Mouse (Mus musculus) left cerebral cortex, postnatal 25 days (tissue): ENCODE measurements at regions not wholly inside any gene's neighbourhood (a gene's known extent, or its start where the extent isn't known, plus 50 kb on each side); places are given as distances from the start of the nearest gene placed in this dataset.

Experiments
- DNase-seq, 2 experiments: peaks; one replicate each; pipeline ENCODE4 v3.0.0; 2022; ENCODE audit warnings: low spot score in 2 of 2, mixed read lengths in 1 of 2
- intact Hi-C: fragments of 180-260 bp; cut with DNase I; formaldehyde crosslinking; loops from one replicate; pipeline ENCODE4 v1.15.1; 2025

GRCm38 (mm10) chr8:92134434-92134833 lies 223.0 kb upstream of the Irx5 start:
- intact Hi-C loops, result no loop called here
- peak in 1 of 2 experiments; percentile 4 for DNase-seq

- intact Hi-C loops, result no loop called here
- DNase-seq, result peak; percentile 7 to 41
Observed at GRCm38 (mm10) chr8:92133484-92134406, 223.7 kb upstream of the Irx5 start.

GRCm38 (mm10) chr8:92132949-92133348 lies 224.5 kb upstream of the Irx5 start:
- intact Hi-C loops, result no loop called here
- no peak for DNase-seq

GRCm38 (mm10) chr8:92132526-92132925 lies 224.9 kb upstream of the Irx5 start:
- DNase-seq, result no peak
- intact Hi-C loops, result no loop called here

DNA sequence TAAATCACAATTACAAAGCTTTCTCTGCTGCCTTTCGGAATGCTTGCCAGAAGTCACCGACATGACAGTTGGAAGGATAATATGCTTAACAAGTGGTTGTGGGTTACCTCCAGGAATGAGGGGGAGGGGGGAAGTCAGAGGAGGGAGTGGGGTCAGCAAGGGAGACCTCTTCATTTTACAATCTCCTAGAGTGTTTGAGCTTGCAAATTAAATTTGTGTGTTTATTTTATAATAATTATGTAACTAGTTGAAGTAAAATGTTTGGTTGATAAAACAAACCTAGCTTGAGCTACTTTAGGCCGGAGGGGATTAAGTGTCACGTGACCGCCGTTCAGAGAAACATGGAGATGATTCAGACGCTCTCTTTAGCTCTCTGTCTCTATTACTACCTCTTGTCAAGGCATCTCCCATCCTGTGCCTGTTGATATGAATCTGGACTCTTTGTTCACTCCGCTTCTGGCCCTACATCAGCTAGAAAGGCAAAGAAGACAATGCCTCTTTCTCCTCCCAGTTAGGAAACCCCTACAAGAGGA lies 227.3 kb upstream of the Irx5 start:
- intact Hi-C loops, result no loop called here
- no peak for DNase-seq

- intact Hi-C loops, result no loop called here
Observed at GRCm38 (mm10) chr8:92129241-92130015, 228.0 kb upstream of the Irx5 start.

DNA sequence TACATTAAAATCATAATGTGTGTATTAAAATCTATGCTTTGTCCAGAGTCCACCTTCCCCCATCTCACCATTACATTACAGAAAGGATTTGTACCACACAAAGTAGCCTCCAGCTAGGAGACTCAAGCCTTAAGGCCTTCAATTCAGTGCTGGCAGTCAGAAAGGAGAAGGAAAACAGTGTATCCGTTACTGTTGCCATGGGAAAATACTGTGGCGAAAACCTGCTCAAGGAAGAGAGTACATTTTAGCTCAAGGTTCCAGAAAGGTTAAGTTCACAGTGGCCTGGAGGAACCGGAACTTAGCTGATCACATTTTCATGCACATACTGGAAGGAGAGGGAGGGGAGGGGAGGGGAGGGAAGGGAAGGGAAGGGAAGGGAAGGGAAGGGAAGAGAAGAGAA lies 231.8 kb upstream of the Irx5 start:
- intact Hi-C loops, result no loop called here
- no peak for DNase-seq

More at GRCm38 (mm10) chr8:92129241-92130015, 228.0 kb upstream of the Irx5 start:
- DNase-seq, result no peak

DNA sequence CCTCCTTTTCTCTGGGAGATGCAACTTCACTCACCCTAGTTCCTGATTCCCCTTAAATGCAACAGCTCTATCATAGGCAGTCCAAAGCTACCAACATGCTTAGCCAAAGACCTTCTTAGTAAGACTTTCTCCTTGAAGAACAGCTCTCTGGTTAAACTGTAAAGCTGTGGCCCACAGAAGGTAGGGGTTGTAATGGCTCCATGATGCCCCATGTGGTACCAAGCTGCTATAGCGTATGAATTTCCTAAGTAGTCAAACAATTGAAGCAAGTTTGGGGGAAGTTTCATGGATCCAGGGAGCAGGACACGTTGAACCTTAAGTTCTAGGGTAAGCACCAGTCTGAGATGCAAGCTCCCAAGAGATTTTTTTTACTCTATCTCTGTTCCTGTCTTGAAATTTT lies 236.1 kb upstream of the Irx5 start:
- DNase-seq, result no peak
- intact Hi-C loops, result no loop called here

DNA sequence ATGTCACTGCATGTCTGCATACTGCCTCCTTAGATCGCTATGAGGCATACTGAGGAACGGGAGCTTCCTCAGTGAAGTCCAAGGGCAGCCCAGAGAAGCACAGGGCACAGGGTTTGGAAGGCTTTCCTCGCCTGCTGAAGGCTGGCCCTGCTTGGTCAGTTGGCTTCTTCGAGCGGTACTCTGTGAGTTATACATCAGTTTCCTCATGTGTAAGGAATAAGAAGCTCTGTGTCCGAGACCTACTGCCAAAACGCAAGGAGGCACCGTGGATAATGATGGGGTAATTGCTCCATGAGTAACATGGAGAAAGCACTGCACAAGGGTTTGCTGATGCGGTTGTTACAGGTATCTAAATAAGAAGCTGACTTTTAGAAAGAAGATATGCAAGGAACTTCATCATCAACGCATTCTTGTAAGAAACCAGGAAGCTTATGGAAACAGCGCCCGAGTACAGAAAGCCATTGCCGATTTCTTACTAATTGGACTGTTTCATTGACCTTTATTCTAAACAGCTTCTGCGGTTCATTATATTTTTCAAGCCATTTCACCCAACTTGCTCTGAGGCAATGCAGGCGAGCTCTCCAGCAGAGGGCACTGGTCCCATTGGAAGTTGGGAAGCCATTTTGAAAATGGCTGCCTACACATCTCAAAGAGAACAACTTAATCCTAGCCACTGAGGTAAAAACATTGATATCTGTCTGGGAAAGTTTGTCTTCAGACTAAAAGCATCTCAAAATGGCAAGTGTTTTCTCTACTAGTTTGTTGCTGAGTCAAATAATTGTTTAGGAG lies 241.8 kb upstream of the Irx5 start:
- intact Hi-C loops, result no loop called here
- DNase-seq, result no peak

DNA sequence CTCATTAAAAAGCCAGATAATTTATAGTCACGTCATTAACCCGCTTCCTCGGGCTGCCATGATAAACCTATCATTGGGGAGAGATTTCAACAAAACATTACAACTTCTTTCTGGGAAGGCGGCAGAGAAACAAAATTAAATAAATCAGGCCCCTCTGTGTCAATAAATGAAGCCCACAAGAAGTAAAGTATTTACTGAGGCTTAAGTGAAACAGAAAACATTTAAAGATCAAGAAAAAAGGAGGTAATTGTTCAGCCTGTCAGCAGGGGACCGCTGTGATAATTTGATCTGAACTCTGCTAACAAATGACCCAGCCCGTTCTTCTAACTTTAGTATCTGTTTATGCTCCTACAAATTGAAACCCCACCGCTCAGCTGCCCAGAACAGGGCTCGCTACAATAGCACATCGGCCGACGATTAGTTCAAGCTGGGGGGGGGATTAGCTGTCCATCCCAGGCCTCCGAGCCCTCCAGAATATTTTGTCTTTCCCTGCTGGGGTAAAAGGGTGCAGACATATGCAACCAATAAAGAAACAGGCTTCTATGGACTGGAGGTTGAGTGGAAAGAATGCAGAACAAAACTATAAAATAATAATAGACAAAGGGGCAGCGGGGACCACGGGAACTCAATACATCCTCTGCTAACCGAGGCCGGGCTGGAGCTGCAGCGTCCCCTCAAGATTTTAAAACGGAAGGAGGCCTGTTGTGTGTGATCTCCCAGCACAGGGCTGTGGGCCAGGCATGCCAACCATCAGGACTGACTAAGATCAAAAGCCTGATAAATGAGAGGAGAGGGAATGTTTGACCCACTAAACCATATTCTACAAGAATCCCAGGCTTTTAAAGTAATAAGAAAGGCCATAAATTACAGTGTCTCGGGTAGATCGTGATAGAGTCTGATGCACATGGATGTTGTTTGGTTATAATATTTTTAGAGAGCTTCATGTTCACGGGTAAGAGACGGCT lies 242.8 kb upstream of the Irx5 start:
- DNase-seq, result no peak
- intact Hi-C loops, result no loop called here

- intact Hi-C loops, result no loop called here
- no peak for DNase-seq
Observed at GRCm38 (mm10) chr8:92113901-92114300, 243.5 kb upstream of the Irx5 start.

DNA sequence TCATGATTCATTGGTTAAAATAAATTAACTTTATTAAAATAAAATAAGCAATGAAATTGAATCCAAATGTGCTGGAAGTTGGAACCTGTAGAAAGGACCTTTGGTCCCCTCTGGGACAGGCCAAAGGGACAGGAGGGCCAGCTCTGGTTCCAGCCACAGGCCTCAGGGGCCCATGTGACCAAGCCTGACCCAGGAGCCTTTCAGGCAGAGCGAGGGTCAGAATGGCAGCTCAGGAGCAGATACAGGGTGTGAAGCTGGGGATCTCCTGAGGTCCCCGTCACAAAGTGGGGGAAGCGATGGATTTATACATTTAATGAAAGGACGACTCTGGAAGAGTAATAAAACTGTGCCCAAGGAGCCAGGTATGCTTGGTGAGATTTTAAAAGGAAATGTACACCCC lies 244.0 kb upstream of the Irx5 start:
- intact Hi-C loops, result no loop called here
- DNase-seq, result no peak

DNA sequence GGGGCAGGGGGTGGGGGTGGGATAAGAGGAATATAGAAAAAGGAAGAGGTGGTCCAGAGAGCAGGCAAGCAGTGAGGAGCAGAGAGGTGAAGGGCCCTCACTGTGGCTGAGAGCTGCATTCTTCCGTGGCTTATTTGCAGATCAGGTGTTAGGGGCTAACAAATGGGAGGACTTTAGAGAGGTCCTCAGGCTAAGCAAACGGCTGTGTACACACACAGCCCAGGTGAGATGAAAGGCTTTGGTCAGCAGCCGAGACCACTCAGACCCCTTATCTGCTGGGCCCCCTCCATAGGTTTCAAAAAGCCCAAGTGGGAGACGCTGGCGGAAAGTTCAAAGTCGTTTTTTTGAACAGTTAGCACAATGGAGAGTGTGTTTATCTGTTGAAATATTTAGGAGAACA lies 252.9 kb upstream of the Irx5 start:
- intact Hi-C loops, result no loop called here

GRCm38 (mm10) chr8:92102521-92102920 lies 254.9 kb upstream of the Irx5 start:
- intact Hi-C loops, result no loop called here
- DNase-seq, result no peak

More for the DNA sequence above, 252.9 kb upstream of the Irx5 start:
- no peak for DNase-seq

- intact Hi-C loops, result no loop called here
- DNase-seq, result no peak
Observed at GRCm38 (mm10) chr8:92095276-92095675, 262.1 kb upstream of the Irx5 start.

DNA sequence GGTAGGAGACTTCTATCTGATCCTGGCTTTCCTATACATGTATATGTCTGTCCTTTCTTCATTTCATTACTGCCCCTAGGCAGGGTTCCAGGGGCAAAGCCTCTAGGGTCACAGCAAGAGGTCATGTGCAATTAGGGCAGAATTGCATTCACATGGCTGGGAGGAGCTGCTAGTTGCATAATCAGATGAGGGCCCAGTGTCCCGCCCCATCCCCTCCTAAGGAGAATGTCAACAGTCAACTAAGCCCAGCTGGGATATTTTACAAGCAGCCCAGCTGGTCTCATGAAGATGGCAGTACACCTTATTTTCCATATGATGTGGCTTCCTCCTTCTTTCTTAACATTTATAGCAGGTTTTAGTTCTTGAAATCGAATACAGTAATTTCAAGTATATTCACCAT lies 273.3 kb upstream of the Irx5 start:
- no peak for DNase-seq
- intact Hi-C loops, result no loop called here

DNA sequence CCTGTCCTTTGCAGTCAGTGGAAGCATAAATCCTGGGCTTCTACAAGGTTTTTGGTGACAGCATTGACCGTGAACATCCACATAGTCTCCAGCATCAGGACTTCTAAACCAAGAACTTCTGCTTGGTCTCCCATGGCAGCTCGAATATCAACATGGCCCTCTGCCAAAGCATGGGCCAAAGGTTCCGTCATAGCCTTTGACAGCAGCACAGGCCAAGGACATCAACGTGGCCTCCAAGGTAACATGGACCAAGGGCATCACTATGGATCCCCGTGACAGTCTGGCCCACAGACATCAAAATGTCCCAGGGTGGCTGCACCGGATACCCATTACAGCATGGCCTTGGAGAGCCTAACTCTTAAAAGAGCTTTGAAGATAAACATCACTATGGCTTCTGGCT lies 275.5 kb upstream of the Irx5 start:
- DNase-seq, result no peak
- intact Hi-C loops, result no loop called here

DNA sequence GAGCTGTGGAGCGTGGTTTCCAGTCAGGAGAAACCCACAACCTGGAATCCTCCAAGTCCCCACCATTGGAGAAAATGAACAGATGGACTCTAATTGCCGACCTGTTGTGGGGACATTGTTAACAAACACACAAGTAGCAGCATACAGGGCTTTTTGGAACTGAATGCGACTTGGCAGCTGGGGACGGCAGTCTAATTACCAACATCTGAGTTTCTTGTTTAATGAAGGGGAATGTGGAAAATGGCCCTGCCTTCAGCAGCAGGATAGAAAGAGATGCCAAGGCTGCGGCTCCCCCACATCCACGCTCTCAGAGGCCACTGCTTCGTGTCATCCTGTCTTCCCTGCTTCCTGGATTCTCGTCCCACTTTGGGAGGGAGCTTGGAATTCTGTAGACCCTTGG lies 276.6 kb upstream of the Irx5 start:
- intact Hi-C loops, result no loop called here
- DNase-seq, result peak in 1 of 2 experiments; percentile 8

DNA sequence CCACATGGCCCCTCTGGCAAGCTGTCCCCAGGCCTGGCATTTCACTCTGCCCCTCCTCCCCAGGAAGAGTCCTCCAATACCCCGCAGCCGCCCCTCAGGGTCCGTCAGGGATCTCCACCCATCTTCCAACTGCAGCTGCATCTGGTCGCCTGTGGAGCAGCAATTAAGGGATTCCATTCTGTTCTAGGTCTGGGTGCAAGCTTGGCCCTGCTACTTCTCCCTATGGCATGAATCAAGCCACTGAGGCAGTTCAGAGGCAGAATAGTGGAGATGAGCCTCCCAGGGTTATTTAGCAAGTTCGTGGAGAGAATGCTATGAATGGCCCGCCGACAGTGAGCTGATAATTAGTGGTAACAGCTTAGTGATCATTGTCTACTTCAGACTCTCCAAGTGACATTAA lies 275.7 kb upstream of the Irx3 start:
- no peak for DNase-seq
- intact Hi-C loops, result no loop called here
